Mouse (Mus musculus) embryonic stem cell, embryonic (primary cell): ENCODE data around the gene Fkbp8.

Experiments used
- CTCF ChIA-PET, 4 experiments: fragments of 300-600 bp in 2 of 4; fragments of 350-600 bp in 2 of 4; sonication (Branson Sonifier 250); formaldehyde crosslinking; loops; one replicate each; lab custom pipeline; 2022; ENCODE audit warnings: inconsistent platforms in 2 of 4; lab: Charles Lee
- POLR2A ChIA-PET, 4 experiments: fragments of 300-600 bp in 2 of 4; fragments of 350-600 bp in 2 of 4; sonication (Branson Sonifier 250); formaldehyde crosslinking; loops; one replicate each; lab custom pipeline; 2022; ENCODE audit warnings: antibody characterized with exemption in 4 of 4, inconsistent platforms in 1 of 4; lab: Charles Lee

Fkbp8 gene

DNA sequence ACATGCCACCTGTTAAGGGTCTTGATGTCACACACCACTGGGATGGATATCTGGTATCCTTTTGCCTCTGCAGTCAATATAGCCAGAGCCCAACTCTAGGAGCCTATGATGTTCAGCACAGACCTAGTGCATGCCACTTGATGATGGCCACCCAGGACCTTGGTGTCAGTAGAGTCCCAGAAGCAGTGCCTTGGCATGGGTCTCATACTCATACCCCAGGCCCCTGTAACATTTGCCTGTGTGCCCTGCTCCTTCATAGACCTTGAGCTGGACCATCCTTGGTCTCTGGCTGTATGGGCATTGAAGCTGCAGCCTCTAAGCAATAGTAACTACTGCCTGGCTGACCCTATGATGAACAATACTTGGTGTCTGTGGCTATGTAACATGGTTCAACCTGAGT lies 46.8 kb downstream of the Fkbp8 start:
- ChIA-PET CTCF (no interaction called here), POLR2A (interaction anchor here in 2 of 4 experiments (0.7 to 2.1 kb wide), 10 partner anchors 15 to 1630 kb away, joined by 3 to 6 read pairs (median 3); partner anchors contain the start of genes Ell (in 2 of the 2), Fkbp8 (in 1 of the 2), Kxd1 (in 1 of the 2) and Upf1 (in 1 of the 2))

DNA sequence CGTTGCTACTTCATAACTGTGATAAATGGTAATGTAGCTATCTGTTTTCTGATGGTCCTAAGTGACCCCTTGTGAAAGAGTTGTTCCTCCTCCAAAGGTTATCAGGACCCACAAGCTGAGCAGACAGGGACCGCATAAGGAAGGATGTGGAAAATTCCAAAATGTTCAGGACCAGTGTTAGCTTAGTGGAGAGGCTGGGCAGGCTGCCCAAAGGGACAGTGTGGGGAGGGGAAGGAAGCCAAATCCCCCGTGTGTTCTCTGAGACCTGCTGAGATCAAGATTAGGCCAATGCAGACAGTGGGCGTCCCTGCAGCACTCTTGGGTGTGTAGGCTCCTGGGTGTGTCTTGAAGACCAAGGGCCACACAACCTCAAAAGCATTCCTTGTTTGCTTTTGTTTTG lies 47.4 kb downstream of the Fkbp8 start:
- ChIA-PET POLR2A (interaction anchor here in 2 of 4 experiments (0.8 to 2.1 kb wide), 10 partner anchors 15 to 222 kb away, joined by 3 to 6 read pairs (median 3); partner anchors contain the start of genes Ell (in 2 of the 2), Fkbp8 (in 1 of the 2), Kxd1 (in 1 of the 2) and Upf1 (in 1 of the 2)), CTCF (interaction anchor here in 2 of 4 experiments (0.6 to 0.7 kb wide), 2 partner anchors 200 to 962 kb away, joined by 4 read pairs; no protein-coding TSS in a partner anchor)

DNA sequence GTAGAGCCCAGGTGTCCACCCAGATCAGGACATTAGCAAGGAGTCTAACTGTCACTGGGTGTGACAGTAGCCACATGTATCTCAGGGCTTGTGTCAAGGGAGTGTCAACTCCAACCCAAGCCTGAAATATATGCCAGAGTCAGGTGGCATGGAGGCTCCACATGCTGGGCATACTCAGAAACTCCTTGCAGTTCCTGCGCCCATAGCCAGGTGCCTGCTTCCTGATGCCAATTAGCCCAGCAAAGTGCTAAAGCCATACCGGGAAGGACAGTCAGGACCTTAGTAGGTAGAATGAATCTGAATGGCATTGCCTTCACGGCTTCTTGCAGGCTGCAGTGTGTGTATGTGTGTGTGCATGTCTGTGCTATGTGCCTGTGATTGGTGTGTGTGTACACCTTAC lies 49.7 kb downstream of the Fkbp8 start:
- CTCF ChIA-PET = interaction anchor here in 2 of 4 experiments (1.0 to 1.1 kb wide), 2 partner anchors 17 kb away, joined by 3 read pairs; no protein-coding TSS in a partner anchor
- POLR2A ChIA-PET = interaction anchor here in 2 of 4 experiments (1.0 to 1.5 kb wide), 3 partner anchors 12 to 21 kb away, joined by 3 to 4 read pairs (median 3); no protein-coding TSS in a partner anchor

DNA sequence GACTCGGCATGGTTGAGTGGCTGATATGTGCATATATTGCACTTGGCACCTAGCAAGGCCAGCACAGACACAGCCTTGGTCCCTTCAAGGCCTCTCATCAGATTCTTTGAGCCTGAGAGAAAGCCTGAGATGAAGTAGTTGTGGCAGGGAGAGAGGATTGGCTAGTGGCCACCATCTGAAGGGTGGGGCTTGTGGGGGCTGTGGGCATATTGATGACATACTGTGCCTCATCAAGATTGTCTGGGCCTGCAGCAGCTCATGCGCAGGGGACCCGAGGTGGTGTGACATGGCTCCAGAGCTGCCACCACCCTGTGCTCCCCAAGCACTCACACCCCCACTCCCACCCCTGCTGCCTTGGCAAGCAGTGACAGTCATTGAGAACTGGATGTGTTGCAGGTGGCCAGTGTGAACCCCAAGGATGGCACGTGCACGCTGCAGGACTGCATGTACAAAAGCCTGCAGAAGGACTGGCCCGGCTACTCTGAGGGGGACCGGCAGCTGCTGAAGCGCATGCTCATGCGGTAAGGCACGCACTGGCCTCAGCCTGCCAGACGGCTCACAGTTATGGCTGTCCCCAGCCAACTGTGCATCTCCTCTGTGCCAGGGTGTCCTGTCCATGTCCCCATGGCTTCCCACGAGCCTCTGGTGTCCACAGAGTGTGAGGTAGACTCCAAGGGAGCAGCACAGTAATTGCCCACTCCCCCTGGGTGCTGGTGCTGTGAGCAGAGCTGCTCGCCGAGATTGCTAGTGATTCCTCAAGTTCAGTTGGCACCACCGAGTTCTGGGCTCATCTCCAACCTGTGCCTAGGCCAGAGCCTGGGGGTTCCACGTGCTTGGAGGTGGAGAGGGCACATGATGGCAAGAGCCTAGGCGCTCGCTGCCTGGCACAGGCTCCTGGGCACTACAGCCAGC lies 56.2 kb downstream of the Fkbp8 start:
- CTCF ChIA-PET = interaction anchor here in 2 of 4 experiments (1.1 to 1.7 kb wide), 4 partner anchors 12 to 223 kb away, joined by 3 to 5 read pairs (median 4); no protein-coding TSS in a partner anchor
- POLR2A ChIA-PET = interaction anchor here in 3 of 4 experiments (0.6 to 1.1 kb wide), 7 partner anchors 9 to 117 kb away, joined by 3 to 5 read pairs (median 3); partner anchors contain the start of genes Isyna1 (in 1 of the 3) and Klhl26 (in 1 of the 3)

DNA sequence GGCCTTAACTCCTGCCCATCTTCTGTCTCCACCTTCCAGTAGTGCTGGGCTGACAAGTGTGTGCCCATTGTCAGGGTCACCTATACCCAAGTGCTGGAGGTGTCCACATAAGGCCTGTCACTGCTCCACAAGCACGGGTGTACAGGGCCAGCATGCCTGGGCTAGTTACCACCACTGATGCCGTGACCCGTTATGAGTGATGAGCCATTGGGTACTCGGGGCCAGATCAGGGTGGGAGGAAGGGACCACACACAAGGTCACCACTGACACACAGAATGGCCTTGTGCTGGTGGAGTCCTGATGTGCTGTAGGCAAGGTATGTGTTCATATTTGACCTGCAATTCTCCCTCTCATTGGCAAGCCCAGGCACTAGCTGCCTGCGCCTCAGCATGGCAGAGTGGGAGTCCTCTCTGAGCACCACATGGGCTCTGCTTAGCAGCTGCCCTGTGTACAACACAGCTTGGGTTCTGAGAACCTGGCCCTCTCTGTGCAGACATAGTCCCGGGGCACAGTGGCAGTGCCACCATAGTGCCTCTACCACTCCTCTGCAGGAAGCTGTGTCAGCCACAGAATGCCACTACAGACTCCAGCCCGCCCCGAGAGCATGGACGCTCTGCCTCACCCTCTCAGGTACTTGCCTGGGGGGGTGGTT lies 57.2 kb downstream of the Fkbp8 start:
- CTCF ChIA-PET = interaction anchor here in 3 of 4 experiments (0.6 to 1.7 kb wide), 17 partner anchors 9 to 270 kb away, joined by 3 to 8 read pairs (median 3); partner anchors contain the start of genes Isyna1 (in 1 of the 3) and Rex1bd (in 1 of the 3)
- POLR2A ChIA-PET = interaction anchor here in 3 of 4 experiments (0.6 to 2.1 kb wide), 17 partner anchors 9 to 231 kb away, joined by 3 to 5 read pairs (median 3); partner anchors contain the start of genes Ell (in 1 of the 3), Fkbp8 (in 1 of the 3), Isyna1 (in 1 of the 3) and Jund (in 1 of the 3)
